Mouse (Mus musculus) brain, embryonic 14.5 days (tissue): Measurements from ENCODE around the gene Sdc4. TPM values are rescaled to one million over a fixed set of nuclear protein-coding genes. Genes with fewer than 3 reads are reported as not detected.

Experiments used
- DNase-seq: peaks from one replicate; pipeline ENCODE4 v3.0.0-alpha.2; 2011; ENCODE audit warnings: low read depth
- CTCF ChIP-seq: fragments of 200-500 bp; IDR thresholded peaks from 2 replicates; pipeline ENCODE4 v1.5.1; 2012; ENCODE audit warnings: inconsistent platforms, mild to moderate bottlenecking, moderate library complexity, borderline replicate concordance; ENCODE audit not compliant: insufficient read depth, insufficient read length; ENCODE audit errors: extremely low read depth
- POLR2A ChIP-seq: fragments of 200-500 bp; IDR thresholded peaks from 2 replicates; pipeline ENCODE4 v1.6.1; 2012; ENCODE audit warnings: mild to moderate bottlenecking, inconsistent platforms, borderline replicate concordance; ENCODE audit not compliant: poor library complexity, insufficient read depth, insufficient read length, severe bottlenecking; ENCODE audit errors: extremely low read depth
- polyA plus RNA-seq: library from polyadenylated mRNA; depleted of rRNA; stranded (reverse); fragments of >200 nt; gene quantifications from 2 replicates; pipeline ENCODE4 v1.2.3, GENCODE M21; 2012

Sdc4 gene
- polyA plus RNA-seq, 1 experiment: 3.7 TPM

DNA sequence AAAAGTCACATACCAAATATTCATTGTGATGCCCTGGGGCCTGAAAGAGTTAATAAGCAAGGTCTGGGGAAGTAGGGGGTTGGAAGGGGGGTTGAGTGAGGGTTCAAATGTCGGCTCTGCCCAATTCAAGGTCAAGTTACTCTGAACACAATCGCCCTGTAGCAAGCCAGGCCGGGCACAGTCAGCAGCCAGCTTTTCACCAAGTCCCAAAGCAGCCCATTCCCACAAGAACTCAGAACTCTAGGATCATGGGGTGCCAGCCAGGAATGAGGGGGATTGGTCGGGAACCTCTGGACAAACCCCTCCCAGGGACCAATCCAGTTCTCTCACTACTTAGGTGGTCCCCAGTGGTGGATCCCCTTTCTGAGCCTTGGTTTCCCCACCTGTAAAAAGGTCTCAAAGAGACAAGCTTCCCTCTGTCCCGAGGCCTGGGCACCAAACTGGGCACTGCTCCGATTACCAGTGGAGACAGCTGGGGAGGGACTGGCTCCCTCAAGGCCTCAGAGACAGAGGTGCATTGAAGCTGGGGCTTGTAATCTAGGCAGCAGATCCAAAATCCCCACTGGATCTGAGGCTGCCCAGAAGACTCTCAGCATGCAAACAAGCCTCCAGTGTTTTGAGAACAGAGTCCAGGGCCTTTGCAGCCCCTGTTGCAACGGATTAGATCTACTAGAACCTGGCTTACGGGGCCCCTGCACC is 7.3 kb downstream of the Sdc4 start:
- no peak for DNase-seq
- TF ChIP-seq CTCF: no peak
- TF ChIP-seq POLR2A: no peak

DNA sequence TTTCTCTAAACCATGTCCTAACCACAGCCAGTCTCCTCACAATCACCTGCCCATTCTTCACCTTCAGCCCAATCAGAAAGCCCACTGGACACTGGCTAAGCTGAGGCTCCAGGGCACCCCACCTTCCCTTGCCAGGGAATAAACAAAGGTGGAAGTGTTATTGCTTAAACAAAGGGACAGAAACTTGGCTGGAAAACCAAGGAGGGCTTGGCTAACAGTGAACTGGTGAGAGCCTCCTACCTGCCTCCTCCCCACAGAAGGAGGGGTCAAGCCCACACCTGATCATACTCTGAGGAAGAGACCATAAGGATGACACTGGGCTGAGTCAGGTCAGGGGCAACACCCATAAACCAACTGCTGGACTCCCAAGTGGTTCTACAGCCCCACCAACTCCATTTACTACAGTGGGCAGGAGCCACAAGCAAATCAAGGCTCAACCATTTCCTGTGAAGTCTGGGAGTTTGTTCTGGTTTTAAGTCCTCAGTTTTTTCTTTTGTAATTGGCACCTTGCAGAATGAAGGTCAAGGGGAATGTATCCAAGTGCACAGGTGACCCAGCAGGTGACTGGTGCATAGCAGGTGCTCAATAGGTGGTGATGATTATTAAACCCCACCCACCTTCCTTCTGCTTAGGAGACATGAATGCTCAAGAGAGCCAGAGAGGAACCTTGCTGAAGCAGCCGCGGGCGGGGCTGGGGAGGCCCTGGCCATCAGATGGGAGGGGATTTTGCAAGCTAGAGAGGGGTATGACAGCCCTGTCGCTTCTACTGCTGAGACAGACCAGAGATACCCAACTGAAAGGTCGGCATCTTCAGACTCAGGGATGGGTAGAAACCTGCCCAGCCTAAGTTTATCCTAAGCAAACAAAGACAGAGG is 8.2 kb downstream of the Sdc4 start:
- TF ChIP-seq CTCF (no peak), POLR2A (no peak)
- DNase-seq: no peak

DNA sequence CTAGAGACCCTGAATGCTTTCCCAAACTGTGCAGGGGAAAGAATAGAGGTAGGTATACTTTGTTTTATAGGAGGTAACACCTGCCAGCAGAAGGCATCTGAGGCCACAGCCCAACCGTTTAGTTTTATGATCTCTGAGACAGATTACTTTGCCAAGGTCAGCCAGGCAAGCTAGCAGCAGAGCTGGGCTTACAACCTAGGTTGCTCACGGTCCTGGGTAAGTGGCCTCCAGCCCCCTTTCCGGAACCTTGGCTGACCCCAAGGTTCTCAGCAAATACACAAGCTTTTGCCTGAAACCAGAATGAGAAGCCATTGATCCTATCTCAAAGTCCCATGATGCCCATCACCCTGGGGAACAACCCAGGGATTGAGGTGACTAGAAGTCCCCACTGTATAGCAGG is 9.0 kb downstream of the Sdc4 start:
- DNase-seq: no peak
- TF ChIP-seq POLR2A (no peak), CTCF (no peak)

DNA sequence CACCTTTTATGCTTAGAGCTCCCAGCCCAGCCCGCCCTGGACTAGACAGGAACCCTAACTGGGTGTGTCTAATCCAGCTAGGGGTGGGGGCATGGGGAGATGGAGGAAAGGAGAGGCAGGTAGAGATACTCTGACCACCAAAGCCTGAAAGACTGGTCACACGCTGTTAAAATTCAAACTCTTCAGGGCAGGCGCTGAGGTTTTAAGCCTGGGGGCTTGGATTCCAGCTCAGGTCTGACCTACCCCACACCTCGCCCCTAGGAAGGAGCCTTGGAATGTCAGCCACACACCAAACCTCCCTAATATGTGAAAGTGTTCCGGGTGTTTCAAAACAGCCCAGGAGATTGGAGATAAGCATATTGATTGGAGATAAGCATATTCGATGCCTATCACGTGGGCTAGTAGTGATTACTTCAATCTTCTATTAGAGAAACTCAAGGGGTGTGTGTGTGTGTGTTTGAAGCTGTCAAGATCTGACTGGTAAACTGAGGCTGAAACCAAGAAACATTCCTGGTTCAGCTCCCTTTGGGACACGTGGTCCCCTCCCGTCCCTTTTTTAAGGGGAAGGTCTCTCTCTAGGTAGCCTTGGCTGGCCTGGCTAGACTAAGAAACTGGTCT is 10.3 kb downstream of the Sdc4 start:
- DNase-seq: no peak
- TF ChIP-seq CTCF (no peak), POLR2A (no peak)

DNA sequence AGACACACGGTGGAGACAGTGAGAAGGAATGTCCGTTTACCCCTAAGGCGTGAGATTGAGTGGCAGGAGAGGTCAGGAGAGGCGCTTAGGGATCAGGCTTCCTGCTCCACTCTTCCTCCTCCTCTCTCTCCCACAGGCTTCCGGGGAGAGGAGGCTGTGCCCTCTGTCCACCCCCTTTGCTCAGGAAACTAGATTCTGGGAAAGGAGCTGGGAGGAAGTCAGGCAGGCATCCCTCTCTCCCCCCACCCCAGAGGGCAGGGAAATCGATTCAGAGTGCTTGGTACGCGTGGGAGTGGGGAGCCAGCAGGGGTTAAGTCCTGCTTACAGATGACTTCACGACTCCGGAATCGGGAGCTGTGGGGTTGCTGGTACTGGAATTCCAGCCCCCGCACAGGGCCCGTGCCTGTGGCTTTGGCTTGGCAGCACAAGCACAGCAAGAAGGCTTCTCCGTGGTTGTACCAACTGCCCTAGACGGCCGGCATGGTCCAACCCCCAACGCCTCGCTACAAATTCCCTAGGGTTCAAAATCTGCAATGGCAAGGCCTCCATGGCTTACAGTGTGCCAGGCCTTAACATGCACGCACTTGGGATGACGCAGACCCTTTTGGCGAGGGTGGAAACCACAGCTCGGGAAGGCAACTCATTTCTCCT is 11.0 kb downstream of the Sdc4 start:
- no peak for DNase-seq
- TF ChIP-seq POLR2A (no peak), CTCF (no peak)

DNA sequence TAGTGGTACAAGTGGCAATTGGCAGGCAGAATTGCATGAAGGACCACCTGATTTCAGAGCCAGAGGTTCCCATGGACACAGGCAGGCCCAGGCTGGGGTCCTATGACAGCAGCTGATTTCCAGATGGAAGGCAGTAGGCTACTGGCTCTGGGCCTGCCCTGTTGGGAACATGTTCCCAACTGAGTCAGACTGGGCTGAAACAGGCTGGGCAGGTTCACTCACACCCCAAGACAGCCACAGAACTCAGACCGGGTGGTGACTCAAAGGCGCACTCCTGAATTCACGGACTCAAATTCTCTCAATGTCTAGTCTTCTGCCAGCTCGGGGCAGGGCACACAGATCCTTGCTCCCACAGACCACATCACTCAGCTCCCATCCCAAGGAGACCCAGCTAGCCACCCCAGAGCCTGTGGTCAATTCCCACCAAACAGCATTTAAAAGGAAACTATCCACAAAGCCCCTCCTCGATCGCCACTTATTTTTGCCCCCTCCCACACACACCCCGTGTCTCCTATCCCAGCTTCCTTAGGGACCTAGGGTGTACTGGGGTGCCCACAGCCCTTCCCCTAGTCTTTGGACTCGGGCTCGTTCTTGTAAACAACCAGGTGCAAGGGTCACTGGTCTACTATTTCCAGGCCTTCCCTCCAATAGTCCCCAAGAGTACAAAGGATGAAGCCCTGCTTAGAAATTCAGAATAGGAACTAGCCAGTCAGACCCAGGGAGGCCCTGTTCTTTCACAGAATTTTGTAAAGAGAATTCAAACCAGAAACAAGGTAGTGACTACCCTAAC is 11.8 kb downstream of the Sdc4 start:
- TF ChIP-seq POLR2A: no peak
- TF ChIP-seq CTCF: no peak

DNA sequence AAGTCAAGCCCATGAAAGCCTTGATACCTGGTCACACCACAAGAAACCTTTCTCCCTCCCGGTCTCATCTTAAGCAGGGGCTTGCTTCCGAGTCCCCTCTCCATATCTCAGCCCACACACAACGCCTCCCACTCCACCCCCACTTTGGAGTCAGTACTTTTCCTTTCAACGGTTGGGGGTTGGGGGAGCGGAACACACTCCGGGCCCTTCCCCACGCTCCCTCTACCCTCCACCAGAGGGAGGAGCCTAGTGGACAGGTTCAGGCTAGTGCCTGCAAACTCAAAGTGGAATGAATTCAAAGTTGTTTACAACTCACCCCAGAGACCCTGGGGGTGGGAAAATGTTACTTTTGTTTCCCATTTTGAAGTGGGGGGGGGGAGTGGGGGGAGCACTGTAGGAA is 13.0 kb downstream of the Sdc4 start:
- DNase-seq: no peak
- TF ChIP-seq CTCF (no peak), POLR2A (no peak)

More for the DNA sequence above, 11.8 kb downstream of the Sdc4 start:
- DNase-seq: no peak

DNA sequence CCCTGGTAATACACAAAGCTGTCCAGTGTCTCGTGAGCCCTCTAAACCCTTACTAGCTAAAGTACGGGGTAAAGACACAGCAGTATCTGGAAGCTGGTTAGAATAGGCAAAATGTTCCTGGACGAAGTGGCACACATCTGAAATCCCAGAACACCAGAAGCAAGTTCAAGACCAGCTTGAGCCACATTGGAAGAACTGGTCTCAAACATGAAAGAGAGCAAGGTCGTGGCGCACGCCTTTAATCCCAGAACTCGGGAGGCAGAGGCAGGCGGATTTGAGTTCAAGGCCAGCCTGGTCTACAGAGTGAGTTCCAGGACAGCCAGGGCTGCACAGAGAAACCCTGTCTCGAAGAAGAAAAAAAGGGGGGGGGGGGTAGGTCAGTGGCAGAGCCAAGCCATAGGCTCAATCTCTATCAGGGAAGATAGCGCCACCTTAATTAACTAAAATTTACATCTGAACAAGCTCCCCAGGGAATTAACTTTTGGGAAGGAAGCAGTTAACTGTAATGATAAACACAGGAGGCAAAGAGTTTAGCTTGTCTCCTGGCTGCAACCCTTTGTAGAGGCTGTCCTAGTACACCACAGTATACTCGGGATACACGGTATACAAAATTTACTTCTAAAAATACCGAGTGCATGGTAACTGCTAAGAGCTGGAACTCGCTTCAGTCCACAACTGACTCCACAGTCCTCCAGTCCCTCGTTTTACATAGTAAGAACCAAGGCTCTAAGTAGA is 13.6 kb downstream of the Sdc4 start:
- no peak for DNase-seq
- no peak for TF ChIP-seq POLR2A

DNA sequence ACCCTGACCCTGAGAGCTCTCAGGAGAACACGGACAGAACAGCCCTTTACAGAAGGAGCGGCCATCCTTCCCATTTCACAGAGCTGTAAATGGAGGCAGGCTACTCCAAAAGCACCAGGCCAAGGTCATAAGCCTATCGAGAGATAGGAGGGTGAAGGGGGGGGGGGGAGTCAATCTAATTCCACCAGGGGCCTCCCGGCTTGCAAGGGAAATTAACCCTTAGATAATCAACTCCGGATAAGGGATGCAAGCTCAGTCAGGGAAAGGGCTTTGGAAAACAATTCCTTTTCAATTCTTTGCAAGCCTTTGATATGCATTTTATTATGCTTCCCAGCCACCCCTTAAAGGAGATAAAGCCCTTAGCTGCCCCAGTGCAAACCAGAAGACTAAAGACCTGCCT is 15.2 kb downstream of the Sdc4 start:
- TF ChIP-seq POLR2A (no peak), CTCF (no peak)
- DNase-seq: no peak

DNA sequence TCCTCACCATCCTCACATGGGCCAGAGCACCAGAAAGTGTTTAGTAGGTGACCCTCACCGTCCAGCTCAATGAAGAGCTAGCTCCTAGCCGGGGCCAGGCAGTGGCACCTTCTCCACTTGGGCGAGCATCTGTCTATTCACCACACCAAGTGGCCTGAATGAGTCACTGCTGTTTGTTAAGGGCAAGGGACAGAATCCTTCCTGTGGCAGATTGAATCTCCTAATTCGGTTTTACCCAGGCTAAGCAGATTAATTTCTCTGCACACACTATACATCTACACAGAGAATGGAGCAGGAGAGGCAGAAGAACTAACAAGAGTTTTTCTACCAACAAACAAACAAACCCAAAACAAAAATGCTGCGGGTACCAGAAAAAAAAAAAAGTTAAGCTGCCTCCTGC is 16.7 kb downstream of the Sdc4 start:
- DNase-seq: no peak
- TF ChIP-seq POLR2A (no peak), CTCF (no peak)
